Mouse (Mus musculus) heart, adult 18-20 months (tissue): Measurements from ENCODE around the gene Lhpp. TPM values are rescaled to one million over a fixed set of nuclear protein-coding genes. Genes with fewer than 3 reads are reported as not detected.

Source experiments
- DNase-seq, 2 experiments: peaks; one replicate each; pipeline ENCODE4 v3.0.0; 2021 to 2022; ENCODE audit warnings: mixed read lengths in 1 of 2
- total RNA-seq, 2 experiments: library from RNA; stranded (reverse); gene quantifications; 2 replicates each; pipeline ENCODE4 v1.2.3; 2021

Lhpp gene
- total RNA-seq, 2 experiments from 2014 or later: 14.3 to 16.4 TPM

- no peak for DNase-seq
Measured at GRCm38 (mm10) chr7:132682336-132682735, 71.9 kb downstream of the Lhpp start.

GRCm38 (mm10) chr7:132682901-132683300 lies 72.5 kb downstream of the Lhpp start:
- DNase-seq: no peak

- DNase-seq: peak; percentile 53 to 68
Measured at GRCm38 (mm10) chr7:132683923-132684322, 73.5 kb downstream of the Lhpp start.

GRCm38 (mm10) chr7:132686515-132686914 lies 76.1 kb downstream of the Lhpp start:
- no peak for DNase-seq

- DNase-seq: no peak
Measured at GRCm38 (mm10) chr7:132687897-132688296, 77.5 kb downstream of the Lhpp start.

GRCm38 (mm10) chr7:132688721-132689120 lies 78.3 kb downstream of the Lhpp start:
- peak in 1 of 2 experiments; percentile 58 for DNase-seq

GRCm38 (mm10) chr7:132689722-132690121 lies 79.3 kb downstream of the Lhpp start:
- no peak for DNase-seq

GRCm38 (mm10) chr7:132690716-132691472 lies 80.5 kb downstream of the Lhpp start:
- DNase-seq: no peak

GRCm38 (mm10) chr7:132692719-132693118 lies 82.3 kb downstream of the Lhpp start:
- no peak for DNase-seq

GRCm38 (mm10) chr7:132693561-132693960 lies 83.1 kb downstream of the Lhpp start:
- no peak for DNase-seq

- DNase-seq: no peak
Measured at GRCm38 (mm10) chr7:132697258-132697796, 86.9 kb downstream of the Lhpp start.

GRCm38 (mm10) chr7:132698737-132699136 lies 88.3 kb downstream of the Lhpp start:
- no peak for DNase-seq

- DNase-seq: no peak
Measured at GRCm38 (mm10) chr7:132699165-132699564, 88.7 kb downstream of the Lhpp start.

GRCm38 (mm10) chr7:132699639-132700038 lies 89.2 kb downstream of the Lhpp start:
- DNase-seq: no peak

GRCm38 (mm10) chr7:132700107-132700506 lies 89.7 kb downstream of the Lhpp start:
- no peak for DNase-seq

- no peak for DNase-seq
Measured at GRCm38 (mm10) chr7:132701412-132701811, 91.0 kb downstream of the Lhpp start.

GRCm38 (mm10) chr7:132702024-132702423 lies 91.6 kb downstream of the Lhpp start:
- no peak for DNase-seq

GRCm38 (mm10) chr7:132702492-132703070 lies 92.1 kb downstream of the Lhpp start:
- no peak for DNase-seq

GRCm38 (mm10) chr7:132703515-132704309 lies 93.3 kb downstream of the Lhpp start:
- no peak for DNase-seq

GRCm38 (mm10) chr7:132704310-132704875 lies 94.0 kb downstream of the Lhpp start:
- DNase-seq: no peak

GRCm38 (mm10) chr7:132705130-132705529 lies 94.7 kb downstream of the Lhpp start:
- no peak for DNase-seq

- DNase-seq: no peak
Measured at GRCm38 (mm10) chr7:132711579-132711978, 101.1 kb downstream of the Lhpp start.
